Mouse (Mus musculus): Measurements from ENCODE around the gene Dkk1.

GRCm38 (mm10) chr19:30552260-30552659, 2.8 kb upstream of the Dkk1 start:
- TF ChIP-seq CTCF (IDR thresholded peaks at IDR 0.05 in 2 of 3, conservative IDR thresholded peaks at IDR 0.05 in 1 of 3; ENCODE audit: control insufficient read depth in 1 of 3, insufficient read depth in 1 of 3, low read depth in 2 of 3, low read length in 3 of 3, poor library complexity in 1 of 3, severe bottlenecking in 1 of 3): no peak
- no peak for TF ChIP-seq BHLHE40 (IDR thresholded peaks at IDR 0.05; ENCODE audit: borderline replicate concordance, low read depth, low read length)
